Mouse (Mus musculus) embryonic facial prominence, embryonic 10.5 days (tissue): Measurements from ENCODE around the gene Rhou. TPM values are rescaled to one million over a fixed set of nuclear protein-coding genes. Genes with fewer than 3 reads are reported as not detected.

Experiments used
- DNase-seq: peaks from one replicate; pipeline ENCODE4 v3.0.0-alpha.2; 2017; ENCODE audit warnings: low spot score
- H3K27ac ChIP-seq: fragments of 300-500 bp; sonication (generic); replicated peaks from 2 replicates; pipeline ENCODE4 v1.5.1; 2016; ENCODE audit warnings: mild to moderate bottlenecking
- H3K27me3 ChIP-seq: fragments of 300-500 bp; sonication (generic); replicated peaks from 2 replicates; pipeline ENCODE4 v1.6.1; 2016; ENCODE audit warnings: low read depth, mild to moderate bottlenecking; ENCODE audit not compliant: poor library complexity, severe bottlenecking
- H3K36me3 ChIP-seq: fragments of 300-500 bp; sonication (generic); replicated peaks from 2 replicates; pipeline ENCODE4 v1.6.1; 2016; ENCODE audit warnings: mild to moderate bottlenecking, moderate library complexity
- H3K4me1 ChIP-seq: fragments of 300-500 bp; sonication (generic); 2 replicates; pipeline ENCODE4 v1.6.1; 2016
- H3K4me3 ChIP-seq: fragments of 300-500 bp; sonication (generic); 2 replicates; pipeline ENCODE4 v1.5.1; 2016; ENCODE audit warnings: mild to moderate bottlenecking, moderate library complexity
- H3K9me3 ChIP-seq: fragments of 300-500 bp; sonication (generic); 2 replicates; pipeline ENCODE4 v1.6.1; 2016; ENCODE audit warnings: mild to moderate bottlenecking
- WGBS: fragments of 180-500 bp; shearing (Covaris S2); methylation state at CpG from one replicate; pipeline ENCODE4 v1.1.7; 2016; 5-methylcytosine and 5-hydroxymethylcytosine counted together
- polyA plus RNA-seq: library from polyadenylated mRNA; unstranded; fragments of >200 nt; fragmentation: Nextera tagmentation; extraction: Ambion mirVana; gene quantifications from 2 replicates; pipeline ENCODE4 v1.2.1, GENCODE M21; 2016

Gene Rhou
- polyA plus RNA-seq, 1 experiment from 2014 or later, result 6.2 TPM

- 83% methylated on average over 8 of the region's 8 CpGs for WGBS
- no peak overlapping the region for H3K27ac ChIP-seq
- H3K4me3 ChIP-seq, result no peak overlapping the region
- no peaks in the 10 kb centered on the region; the same call in 1 of the 2 replicates for H3K27me3 ChIP-seq
- no peaks in the 10 kb centered on the region for H3K36me3 ChIP-seq
- no peak for DNase-seq
- H3K9me3 ChIP-seq, result no peaks in the 10 kb centered on the region
- peaks cover 28% of the 10 kb centered on the region for H3K4me1 ChIP-seq
Observed at GRCm38 (mm10) chr8:123708729-123709128, 55.0 kb downstream of the Rhou start.

GRCm38 (mm10) chr8:123710335-123710734 lies 56.6 kb downstream of the Rhou start:
- H3K27ac ChIP-seq, result no peak overlapping the region
- H3K9me3 ChIP-seq, result no peaks in the 10 kb centered on the region
- H3K36me3 ChIP-seq, result no peaks in the 10 kb centered on the region
- no peak for DNase-seq
- peaks cover 25% of the 10 kb centered on the region for H3K4me1 ChIP-seq
- no peaks in the 10 kb centered on the region; the same call in 1 of the 2 replicates for H3K27me3 ChIP-seq
- 91% methylated on average over 5 of the region's 5 CpGs for WGBS
- no peak overlapping the region for H3K4me3 ChIP-seq

Other genes with a start within 250 kb of the Rhou start
- not detected in 2 replicates for gene Mc1r, start 246.8 kb upstream of the Rhou start, polyA plus RNA-seq
- gene Tubb3, start 242.5 kb upstream of the Rhou start, polyA plus RNA-seq, result 223 and 230 TPM in 2 replicates
- gene Def8, start 230.4 kb upstream of the Rhou start, polyA plus RNA-seq, result 43.5 and 44.5 TPM in 2 replicates
- 68.1 and 69.2 TPM in 2 replicates for gene Afg3l1, start 176.0 kb upstream of the Rhou start, polyA plus RNA-seq
- gene Dbndd1, start 138.5 kb upstream of the Rhou start, polyA plus RNA-seq, result 11.3 and 12.1 TPM in 2 replicates
- 42.3 and 43.7 TPM in 2 replicates for gene Gas8, start 135.1 kb upstream of the Rhou start, polyA plus RNA-seq
- 56.8 and 58.0 TPM in 2 replicates for gene Rab4a, start 152.1 kb downstream of the Rhou start, polyA plus RNA-seq
- 5.4 and 5.6 TPM in 2 replicates for gene Ccsap, start 206.3 kb downstream of the Rhou start, polyA plus RNA-seq
- gene Acta1, start 240.8 kb downstream of the Rhou start, polyA plus RNA-seq, result 0.80 and 1.3 TPM in 2 replicates